Mouse (Mus musculus) mouse trophoblast stem cell (cell line): Measurements from ENCODE around the gene Isg20l2.

ENCODE experiments used
- in situ Hi-C, 2 experiments: fragments of 300-500 bp; cut with MseI, MboI; formaldehyde crosslinking; loops; 2 replicates in 1 of 2; 3 replicates in 1 of 2; pipeline ENCODE4 v1.15.1; 2025

Gene Isg20l2

DNA sequence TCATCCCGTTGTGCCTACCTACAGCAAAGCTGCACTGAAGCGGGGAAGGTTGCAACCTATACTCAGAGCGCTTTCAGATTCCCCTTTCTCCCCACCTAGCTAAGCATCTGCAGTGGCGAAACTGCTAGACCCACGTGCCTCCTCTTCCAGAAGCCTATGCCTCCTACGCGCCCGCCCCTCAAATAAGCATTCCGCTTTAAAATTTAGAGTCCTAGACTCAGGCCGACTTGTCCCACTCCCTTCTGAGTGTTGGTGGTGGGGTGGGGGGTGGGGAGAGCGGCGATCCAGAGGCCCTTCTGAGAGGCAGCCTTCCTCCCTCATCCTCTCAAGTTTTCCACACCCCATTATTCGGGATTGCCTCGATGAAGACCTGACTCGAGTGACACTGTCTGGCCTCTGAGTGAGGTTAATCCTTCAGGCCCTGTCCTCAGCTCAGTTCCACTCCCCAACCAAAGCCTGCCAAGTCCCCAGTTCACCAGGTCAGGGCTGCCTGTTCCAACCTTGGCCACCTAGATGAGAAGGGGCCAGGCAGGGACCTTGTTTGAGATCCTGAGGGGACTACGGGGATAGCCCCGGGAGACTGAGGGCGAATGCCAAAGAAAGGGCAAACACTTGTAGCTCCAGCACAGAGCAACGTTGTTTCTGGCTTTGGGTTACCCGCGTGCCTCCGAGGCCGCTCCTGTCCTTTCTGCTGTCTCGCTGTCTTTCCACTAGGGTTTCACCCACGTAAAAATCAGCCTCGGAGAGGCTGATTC lies 17.1 kb downstream of the Isg20l2 start:
- in situ Hi-C loops, result no loop called here

DNA sequence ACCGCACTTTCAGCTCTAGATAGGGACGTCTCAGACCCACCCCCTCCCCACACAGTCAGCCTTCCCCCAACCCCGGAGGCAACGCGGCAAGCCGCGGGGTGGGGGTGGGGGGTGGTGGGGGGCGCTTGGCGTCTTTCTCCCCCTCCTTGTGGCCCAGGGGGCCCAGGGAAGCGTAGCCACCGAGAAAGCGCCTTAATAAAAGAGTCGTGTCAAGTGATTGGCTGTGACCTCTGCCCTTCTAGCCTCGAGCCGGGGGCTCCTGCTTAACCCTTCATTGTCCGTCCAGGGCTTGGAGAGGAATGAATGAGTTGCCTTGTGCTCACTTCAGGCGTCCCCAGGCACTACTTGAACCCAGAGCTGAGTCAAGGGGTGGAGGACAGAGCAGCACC lies 17.7 kb downstream of the Isg20l2 start:
- in situ Hi-C loops, result no loop called here

DNA sequence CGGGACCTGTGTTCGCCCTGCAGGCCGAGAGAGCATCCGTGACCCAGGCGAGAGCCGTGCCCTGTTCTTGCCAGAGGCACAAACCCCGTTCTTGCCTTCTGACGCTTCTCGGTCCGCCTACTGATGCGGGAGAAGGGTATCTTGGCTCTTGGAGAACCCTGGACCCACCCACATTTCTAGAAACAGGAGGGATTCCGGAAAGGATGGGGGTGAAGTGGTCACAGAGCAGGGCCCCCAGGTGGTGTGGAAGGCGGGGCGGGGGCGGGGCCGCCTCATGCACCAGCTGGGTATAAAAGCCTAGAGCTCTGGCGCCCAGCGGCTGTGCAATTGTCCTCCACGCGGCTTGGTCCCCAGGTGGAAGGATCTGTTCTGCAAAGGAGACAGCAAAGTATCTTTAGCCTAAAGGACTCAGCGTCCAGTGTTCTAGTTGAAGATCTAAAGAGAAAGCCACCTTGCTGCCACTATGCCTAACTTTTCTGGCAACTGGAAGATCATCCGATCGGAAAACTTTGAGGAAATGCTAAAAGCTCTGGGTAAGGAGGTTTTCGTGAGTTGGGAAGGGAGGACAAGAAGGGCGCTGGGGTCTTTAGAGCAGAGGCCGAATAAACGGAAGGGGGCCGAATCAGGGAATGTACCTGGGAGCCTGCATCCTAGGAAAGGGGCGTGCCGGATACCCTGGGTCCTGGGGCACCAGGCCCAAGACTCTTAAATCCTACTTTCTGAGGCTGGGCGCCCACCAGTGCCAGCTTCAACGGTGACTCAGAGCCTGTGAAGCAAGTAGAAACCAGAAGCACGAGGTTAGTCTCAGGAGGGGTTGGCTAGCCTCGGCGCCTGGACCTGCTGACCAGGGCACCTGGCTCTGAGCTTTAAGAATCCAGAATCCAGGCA lies 18.5 kb downstream of the Isg20l2 start, which contains the start of gene Crabp2:
TSS of gene Crabp2 (plus strand) at position 289 of the 888 bp plus-strand sequence.
- in situ Hi-C loops, result no loop called here

DNA sequence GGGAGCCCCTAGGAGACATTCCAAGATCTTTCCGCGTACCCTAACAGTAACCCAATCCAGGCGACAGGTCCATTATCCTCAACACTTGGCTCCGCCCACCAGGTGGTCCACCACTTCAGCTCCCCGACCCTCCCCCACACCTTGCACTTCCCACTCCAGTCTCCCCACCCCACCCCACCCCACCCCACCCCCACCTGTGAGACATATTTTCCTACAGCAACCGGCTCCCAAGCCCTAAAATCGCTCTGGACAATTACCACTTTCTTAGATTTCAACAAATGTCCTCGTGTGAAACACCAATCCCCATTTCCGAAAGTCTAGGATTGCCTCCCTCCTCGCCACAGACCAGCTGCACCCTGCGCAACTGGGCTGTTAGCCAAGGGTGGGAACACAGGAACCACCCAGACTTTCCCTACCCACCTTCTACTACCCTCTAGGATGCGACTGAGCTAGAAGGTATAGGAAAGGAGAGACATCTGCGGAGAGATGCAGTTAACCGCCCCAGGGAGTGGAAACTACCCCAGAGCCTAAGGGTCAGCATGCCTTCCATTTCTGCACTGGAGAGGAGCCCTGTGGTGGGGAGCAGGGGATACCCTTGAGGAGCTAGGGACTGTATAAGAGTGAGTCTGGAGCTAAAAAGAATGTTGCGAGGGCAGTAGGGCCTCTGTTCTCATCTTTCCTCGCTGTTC lies 19.3 kb downstream of the Isg20l2 start:
- in situ Hi-C loops, result no loop called here

DNA sequence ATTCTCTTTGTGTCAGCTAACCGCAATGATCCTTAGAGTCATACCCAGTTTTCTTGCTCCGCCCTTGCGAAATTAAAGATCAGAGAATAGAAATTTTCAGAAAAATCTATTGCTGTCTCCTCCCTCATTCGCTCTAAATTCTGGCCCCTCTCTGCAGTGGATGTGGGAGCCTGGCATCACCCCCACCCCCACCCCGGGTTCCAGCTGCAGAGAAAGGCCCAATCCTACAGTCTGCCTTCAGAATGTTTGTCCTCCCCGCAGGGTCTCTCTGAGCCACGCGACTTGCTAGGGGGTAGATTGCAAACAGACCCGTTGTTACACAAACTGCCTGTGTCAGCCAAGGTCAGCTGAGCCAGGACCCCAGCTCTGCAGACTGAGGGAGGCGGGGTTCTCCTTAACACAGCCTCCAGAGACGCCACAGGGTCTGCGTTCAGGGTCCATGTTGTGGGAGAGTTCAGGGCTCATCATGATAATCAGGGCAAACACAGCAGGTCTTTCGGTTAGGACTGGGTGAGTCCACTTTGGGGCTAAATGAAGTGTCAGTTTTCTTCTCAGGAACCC lies 19.9 kb downstream of the Isg20l2 start:
- in situ Hi-C loops, result no loop called here

DNA sequence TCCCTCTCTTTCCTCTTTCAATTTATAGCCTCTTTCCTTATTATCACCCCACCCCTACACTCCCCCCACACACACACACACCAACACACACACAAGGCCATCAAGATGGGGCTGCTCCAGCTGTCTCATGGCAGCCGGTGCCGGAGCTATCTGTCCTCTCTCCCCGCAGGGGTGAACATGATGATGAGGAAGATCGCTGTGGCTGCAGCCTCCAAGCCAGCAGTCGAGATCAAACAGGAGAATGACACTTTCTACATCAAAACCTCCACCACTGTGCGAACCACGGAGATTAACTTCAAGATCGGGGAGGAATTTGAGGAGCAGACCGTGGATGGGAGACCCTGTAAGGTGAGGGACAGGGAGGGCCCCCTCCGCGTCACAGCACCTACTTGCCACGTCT lies 21.8 kb downstream of the Isg20l2 start:
- in situ Hi-C loops, result no loop called here

DNA sequence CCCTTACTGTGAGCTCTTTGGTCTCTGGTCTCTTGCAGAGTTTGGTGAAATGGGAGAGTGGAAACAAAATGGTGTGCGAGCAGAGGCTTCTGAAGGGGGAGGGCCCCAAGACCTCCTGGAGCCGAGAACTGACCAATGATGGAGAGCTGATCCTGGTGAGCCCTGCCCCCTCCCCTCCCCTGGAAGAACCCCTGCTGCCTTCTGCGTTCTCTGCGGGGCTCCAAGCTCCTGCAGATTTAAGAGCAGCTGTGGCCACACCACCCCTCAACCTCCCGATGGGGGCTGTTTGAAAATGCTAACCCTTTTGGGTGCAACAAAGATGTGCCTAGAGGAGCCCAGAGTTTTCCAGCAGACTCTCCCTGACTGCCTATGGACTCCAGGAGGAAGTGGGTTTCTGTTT lies 22.3 kb downstream of the Isg20l2 start:
- in situ Hi-C loops, result no loop called here

DNA sequence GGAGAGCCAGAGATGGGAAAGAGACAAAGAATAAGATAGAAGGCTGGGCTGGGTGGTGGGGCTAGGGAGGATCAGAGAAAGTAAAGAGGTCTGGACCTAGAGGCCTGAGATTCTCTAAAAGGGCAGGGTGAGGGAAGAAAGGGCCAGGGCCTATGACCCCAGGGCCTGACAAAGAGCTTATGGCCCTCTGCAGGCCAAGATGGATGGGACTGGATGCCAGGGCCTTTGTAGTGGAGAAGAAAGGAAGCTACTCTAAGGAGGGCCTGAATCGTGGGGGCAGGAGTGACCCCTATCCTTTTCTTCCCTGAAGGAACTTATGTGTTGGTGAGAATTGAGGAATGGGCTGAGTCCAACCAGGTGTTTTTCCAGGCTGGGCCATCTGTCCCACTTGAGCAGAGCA lies 27.9 kb downstream of the Isg20l2 start:
- in situ Hi-C loops, result no loop called here

DNA sequence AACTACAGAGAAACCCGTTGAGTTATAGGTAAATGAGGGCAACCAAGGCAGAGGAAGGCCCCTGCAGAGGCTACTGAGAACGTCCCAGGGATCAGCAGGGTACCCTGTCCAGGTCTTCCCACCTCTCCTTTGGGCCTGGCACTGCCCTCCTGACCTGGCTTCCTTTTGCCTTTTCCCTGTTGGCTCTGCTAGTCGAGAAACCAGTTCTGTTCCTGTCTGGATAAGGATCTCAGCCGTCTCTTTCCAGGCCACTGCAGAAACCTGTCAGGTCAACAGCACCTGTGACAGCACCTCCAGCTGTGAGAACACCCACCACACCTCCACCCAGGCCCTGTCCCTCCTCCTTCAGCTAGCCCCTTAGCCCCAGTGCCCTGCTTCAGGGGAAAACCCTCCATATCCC lies 28.4 kb downstream of the Isg20l2 start:
- in situ Hi-C loops, result no loop called here

DNA sequence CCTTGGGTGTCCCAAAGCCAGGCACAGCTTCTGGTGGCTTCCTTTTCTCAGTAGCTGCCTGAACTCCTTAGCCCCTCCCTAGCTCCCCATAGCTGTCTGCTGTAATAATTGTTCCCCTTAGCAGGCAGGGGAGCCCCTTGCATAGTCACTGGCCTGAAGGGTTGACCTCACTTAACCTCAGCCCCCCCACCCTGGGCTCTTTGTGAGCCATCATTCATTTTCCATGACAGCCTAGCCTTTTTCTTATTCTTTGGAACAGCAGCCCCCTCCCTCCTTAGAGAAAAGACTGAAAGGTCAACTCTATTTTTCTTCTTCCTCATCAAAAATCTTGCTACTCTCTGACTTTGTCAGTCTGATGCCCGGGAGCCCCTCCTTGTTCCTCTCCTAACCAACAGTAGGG lies 28.9 kb downstream of the Isg20l2 start:
- in situ Hi-C loops, result no loop called here

DNA sequence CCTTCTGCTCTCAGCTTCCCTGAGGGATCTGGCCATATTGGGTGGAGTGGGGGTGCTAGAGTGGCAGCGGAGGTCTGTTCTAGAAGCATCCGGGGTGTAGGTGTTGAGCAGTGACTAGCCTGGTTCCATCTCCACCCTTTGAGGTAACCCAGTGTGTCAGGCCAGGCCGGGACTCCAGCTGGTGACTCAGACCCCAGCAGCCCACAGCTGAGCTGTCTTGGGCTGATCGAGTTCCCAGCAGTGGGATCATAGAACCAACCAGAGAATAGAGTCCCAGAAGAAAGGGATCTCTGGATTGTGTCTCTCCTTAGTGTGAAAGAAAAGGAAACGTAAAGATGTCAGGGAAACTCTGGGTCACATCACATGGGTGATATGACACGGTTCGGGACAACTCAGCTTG lies 29.3 kb downstream of the Isg20l2 start:
- in situ Hi-C loops, result no loop called here

DNA sequence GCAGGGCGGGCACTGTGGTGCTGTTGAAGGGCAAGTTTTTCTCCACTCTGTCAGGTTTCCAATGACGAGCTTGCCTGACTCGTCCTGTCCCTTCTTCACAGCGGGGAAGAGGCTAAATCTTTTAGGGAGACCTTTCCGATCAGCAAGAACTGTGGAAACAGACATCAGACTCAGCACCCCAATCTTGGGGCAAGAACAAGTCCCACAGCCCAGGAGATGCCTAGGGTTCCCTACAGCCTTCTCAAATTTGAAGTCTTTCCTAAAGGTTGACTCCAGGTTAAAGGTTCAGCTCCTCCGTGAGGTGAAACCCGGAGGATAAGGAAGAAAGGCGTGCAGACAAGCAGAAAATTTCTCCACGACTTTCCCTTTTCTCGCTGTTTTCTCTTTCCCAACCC lies 30.1 kb downstream of the Isg20l2 start:
- in situ Hi-C loops, result no loop called here

DNA sequence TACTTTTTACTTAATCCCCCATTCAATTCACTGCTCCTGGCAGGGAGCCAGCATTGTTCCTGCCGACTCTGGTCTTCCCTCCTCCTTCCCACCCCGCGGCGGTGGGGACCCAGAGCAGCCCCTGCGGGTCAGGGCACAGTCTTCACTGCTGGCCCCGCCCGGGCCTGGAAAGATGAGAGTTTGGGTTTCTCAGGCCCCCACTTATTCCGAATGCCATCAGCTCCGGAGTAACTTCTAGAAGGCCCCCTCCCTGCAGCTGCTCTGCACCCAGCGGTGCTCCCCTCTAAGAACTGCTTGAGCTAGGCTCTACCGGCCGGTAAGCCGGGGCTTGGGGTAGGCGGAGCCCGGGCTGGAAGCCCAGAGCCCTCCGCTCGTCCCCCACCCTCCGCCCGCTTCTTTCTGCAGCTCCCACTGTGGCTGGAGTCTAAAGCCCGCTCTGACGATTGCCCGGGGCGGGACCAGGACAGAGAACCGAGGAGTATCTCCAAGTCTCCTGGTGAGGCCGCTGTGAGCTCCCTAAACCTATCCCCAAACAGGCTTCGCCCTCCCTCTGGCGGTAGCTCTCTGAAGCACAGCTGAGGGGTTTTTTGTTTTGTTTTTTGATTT lies 30.6 kb downstream of the Isg20l2 start:
- in situ Hi-C loops, result no loop called here

DNA sequence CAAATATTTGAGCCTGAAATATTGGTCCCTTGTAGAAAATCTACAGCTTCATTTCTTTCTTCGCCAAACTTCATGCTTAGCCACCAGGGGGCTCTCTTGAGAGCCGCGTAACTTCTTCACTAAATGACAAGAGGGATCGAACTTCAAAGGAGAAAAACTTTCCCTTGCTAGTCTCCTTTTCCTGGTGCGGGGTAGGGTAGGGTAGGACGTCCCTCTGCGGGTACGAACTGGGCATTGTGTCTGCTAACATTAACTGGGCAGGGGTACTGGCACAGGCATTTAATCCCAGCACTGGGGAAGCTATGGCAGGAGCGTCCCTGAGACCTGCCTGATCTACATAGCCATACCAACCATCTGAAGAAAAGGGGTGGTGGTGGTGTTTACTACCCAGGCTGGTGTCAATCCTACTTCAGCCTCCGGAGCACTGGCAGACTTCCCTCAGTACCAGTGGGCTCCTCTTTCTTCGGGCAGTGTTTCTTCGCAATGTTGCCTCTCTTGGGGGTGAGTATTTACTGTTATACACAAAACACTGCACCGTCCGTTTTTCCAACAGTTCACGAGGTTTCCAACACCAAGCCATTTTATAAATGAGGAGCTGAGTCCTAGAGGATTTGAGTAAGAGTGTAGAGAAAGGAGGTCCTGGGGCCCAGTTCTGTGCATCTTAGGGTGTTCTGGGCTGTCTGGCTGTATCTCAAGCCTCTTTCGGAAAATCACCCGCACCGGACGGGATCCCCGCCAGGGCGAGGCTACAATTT lies 40.2 kb downstream of the Isg20l2 start:
- in situ Hi-C loops, result no loop called here

DNA sequence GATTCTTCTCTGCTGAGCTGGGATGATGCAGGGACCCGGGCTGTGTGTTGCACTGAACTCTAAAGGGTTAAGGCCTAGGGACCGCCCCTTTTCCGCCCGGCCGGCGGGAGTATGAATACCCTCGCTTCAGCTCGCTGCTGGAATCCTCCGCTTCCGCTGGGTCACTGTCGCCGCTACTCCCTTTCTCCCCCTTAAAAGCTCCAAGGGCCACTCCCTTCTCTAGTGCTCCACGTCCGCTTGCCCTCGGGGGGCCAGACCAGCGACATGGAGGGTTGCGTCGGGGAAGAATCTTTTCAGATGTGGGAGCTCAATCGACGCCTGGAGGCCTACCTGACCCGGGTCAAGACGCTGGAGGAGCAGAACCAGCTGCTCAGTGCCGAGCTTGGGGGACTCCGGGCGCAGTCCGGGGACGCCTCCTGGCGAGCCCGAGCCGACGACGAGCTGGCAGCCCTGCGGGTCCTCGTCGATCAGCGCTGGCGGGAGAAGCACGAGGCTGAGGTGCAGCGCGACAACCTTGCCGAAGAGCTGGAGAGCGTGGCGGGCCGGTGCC lies 40.9 kb downstream of the Isg20l2 start, which contains the start of gene Nes:
TSS of gene Nes (plus strand) at position 140 of the 550 bp plus-strand sequence.
- in situ Hi-C loops, result no loop called here

DNA sequence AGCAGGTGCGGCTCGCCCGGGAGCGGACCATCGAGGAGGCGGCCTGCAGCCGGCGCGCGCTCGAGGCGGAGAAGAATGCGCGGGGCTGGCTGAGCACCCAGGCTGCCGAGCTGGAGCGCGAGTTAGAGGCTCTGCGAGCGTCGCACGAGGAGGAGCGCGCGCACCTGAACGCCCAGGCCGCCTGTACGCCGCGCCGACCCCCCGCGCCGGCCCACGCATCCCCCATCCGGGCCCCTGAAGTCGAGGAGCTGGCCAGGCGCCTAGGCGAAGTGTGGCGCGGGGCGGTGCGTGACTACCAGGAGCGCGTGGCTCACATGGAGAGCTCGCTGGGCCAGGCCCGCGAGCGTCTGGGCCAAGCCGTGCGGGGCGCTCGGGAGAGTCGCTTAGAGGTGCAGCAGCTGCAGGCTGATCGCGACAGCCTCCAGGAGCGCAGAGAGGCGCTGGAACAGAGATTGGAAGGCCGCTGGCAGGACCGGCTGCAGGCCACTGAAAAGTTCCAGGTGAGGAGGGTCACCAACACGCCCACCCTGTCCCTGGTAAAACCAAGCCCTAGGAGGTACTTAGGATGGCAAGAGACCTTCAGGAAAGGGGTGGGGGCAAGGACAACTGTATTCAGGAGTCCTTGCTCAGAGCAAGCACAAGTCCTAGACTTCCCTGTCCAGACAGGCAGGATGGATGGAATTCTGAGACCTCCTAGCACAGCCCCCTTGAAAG lies 41.5 kb downstream of the Isg20l2 start:
- in situ Hi-C loops, result no loop called here

DNA sequence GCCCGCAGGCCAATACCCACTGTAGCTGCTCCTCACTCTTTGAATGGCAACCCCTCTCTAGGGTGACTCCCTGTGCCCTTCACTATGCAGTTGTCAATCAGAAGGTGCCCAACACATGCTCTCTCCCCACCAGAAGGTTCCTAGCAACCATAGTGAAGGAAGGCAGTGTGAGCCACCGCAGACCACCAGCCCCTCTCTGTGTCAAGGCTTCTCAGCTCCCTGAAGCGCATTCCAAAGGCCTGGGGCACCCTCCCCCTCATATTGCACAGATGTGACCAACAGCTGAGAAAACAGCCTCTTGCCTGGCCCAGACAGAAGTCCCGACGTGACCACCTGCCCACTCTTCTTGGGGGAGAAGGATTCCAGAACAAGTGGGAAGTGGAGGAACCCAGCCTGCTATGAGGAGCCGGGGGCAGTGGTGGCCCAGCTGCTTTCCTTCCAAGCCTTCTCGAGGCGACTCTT lies 42.1 kb downstream of the Isg20l2 start:
- in situ Hi-C loops, result no loop called here

DNA sequence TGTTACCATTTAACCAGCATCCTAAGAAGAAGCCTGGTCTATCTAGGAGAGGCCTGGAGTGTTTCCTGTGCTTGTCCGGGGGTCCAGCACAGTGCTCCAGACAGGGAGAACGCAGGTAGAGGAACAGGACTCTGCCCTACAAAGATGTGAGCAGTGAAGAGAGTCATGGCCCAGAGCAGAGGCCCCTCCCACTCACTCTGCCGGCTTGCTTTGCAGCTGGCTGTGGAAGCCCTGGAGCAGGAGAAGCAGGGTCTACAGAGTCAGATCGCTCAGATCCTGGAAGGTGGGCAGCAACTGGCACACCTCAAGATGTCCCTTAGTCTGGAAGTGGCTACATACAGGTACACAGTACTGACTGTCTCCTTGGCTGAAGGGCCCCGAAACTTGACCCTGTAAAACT lies 42.7 kb downstream of the Isg20l2 start:
- in situ Hi-C loops, result no loop called here

DNA sequence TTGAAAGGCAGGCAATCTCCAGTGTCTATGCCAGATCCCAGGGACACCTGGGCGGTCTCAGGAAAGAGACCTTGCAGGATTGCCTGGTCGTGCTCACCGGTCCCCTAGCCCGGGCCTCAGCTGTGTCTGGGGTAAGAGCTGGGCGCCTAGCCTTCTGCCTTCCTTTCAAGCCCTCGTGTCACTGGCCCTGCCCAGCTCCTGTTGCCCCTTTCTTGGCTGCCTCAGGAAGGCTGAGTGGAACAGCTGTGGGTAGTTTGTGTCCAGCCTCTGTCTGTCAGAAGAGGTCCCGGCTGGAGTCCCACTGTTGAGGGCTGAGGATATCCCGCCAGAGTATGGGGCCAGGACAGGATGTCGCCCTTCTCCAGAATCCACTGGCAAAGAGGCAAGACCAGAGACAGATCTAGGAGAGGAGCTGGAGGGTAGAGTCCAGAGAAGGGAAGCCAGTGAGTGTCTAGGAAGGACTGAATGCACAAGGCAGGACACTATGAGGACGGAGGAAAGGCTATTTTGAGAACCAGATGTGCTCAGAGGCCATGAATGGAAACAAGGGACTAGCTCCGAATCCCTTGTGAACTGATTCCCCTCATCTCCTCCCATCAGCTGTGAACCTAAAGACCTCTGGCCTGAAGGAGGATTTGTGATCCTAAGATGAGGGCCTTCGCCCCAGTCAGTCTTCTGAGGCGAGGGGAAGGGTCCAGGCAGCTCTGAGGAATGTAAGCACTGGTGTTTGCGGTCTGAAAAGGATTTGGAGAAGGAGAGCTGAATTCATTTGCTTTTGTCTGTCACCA lies 43.7 kb downstream of the Isg20l2 start:
- in situ Hi-C loops, result no loop called here
